Mouse (Mus musculus): ENCODE measurements around the gene Myocd. TPM values are rescaled to one million over a fixed set of nuclear protein-coding genes. Genes with fewer than 3 reads are reported as not detected.

The Myocd gene
- total RNA-seq (2021): 100 to 1,000 TPM; 115 to 122 TPM

DNA sequence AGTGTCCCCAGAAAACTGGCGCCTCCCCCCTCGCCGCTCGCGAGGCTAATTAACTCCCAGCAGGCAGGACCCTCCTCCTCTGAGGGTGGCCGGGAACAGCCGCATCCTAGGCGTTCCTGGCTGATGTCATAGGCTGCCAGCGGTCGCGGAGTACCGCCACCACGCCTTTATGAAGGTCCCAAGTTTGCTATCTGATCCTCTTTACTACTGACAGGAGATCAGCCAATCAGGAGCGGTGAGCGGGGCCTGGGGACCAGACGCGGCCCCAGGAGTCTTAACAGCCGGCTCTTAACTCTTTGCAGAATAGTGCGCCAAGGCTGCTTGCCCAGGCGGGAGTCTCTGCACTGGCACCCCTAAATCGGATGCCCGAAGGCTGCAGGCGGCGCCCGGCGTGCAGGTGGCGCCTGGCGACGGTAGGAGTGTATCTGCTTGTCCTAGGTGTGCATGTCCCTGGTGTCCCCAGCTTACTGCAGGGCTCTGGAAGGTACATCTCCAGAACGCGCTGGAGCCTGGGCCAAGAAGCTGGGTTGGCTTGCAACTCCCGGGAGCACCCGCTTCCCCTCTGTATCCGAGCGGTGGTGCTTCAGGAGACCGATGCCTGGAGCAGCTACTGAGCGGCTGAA is at the start of gene Myocd:
Myocd (minus strand) TSS at position 139 of the 623 bp plus-strand sequence.
- DNase-seq: peak; percentile 76 to 86
- intact Hi-C loops (cut with DNase I): loop anchor here (1.0 to 10.0 kb wide), 3 partner anchors 29 to 365 kb away; no protein-coding TSS in a partner anchor

DNA sequence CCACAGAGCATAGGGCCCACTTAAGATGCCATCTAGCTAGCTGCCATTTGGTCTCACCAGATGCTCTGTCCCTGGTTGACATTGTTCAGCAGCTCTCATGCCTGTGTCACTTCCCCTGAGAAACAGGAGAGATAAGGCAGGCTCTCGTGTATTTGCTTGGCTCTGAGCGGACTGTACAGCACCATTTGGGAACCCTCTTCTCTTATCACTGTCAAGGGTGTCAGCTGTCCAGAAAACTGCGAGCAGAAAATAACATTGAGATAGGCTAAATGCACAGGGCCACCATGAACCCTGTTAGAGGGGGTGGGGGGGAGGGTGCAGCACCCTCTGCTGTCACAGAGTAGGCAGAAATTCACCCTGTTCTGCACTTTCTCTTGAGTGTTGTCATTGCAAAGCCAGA is 34.0 kb upstream of the Myocd start:
- peak; percentile 66 to 82 for DNase-seq
- intact Hi-C loops (cut with DNase I): loop anchor here (5.0 kb wide), 2 partner anchors 63 to 97 kb away; no protein-coding TSS in a partner anchor

DNA sequence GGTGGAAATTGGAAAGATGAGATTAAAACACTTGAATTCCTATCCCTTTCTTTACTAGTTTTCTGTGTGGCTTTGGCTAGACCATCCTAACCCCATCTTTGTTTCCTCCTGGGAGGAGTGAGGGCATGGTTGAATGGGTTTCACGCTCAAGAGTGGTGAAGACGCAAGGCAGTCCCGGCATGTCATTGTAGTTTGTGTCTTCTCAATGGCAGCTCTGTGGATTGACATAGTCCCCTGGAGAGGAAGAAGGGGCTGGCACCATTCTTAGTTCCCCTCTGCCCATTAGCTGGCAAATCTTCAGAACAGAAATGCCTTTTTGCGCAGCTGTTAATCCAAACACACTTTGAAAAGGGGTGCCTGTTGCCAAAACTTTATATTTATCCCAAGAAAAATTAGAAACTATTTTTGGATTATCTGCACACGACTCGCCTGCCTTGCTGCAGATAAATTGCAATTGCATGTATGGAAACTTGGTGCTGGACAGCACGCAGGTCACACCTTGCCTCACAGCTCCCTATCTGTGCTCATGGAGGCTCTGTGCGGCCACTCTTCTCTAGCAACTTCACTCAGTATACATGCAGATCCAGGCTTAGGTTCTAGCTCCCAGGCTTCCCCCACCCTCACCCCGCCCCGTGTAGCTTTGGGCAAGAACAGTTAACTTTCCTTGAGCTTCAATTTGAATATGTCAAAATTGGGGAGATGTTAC is 24.5 kb upstream of the Myocd start:
- no peak for DNase-seq
- intact Hi-C loops (cut with DNase I): no loop called here

DNA sequence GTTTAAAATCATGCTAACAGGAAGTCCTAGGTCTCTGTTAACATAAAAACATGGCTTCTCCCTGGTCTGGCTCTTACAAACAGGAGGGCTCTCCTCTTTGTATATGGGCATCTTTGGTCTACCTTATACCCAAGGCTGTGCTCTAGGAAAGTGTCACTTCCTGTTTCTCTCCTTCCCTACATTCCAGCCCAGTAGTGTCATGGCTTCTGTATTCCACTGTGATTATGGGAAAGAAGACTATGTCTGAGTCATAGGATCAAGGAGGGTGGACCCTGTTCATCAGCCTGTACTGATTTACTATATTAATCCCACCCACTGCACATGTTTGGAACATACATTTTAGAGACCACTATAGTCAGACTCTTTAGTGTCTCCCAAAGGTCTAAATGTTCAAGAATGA is 23.2 kb upstream of the Myocd start:
- DNase-seq: no peak
- intact Hi-C loops (cut with DNase I): no loop called here

DNA sequence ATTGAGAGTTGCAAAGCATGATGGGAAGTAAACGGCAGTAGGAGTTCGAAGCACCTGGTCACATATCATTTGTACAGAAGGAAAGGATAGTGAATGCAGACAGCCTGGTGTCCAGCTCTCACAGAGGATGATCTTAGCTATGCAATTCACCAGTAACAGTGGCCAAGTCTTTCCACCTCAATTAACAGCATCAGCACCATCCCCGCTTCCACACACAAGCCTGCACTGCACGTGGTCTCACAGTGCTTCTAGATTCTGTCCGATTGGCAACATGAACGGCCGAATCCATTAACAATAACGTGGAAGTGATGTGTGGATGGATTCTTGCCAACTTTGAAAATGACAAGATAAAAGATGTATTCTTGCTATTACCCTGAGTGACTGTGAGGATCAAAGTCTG is 17.9 kb upstream of the Myocd start:
- no peak for DNase-seq
- intact Hi-C loops (cut with DNase I): no loop called here

DNA sequence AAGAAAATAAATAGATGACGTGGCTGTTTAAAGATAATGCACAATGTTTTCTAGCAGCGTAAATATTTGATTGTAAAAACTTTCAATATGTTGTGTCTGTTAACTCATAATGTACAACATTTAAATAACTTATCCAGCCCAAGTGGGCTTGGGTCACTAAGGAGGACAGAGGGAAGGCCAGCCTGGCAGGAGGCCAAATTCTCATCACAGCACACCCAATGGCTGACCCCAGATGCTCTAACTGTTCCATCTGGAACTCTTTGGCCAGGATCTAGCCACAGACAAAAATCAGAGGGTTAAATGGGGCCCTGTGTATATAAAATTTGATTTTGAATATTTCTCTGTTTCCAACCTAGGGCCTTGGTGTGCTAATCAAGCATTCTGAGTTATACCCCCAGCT is 16.4 kb upstream of the Myocd start:
- intact Hi-C loops (cut with DNase I): no loop called here
- no peak for DNase-seq

DNA sequence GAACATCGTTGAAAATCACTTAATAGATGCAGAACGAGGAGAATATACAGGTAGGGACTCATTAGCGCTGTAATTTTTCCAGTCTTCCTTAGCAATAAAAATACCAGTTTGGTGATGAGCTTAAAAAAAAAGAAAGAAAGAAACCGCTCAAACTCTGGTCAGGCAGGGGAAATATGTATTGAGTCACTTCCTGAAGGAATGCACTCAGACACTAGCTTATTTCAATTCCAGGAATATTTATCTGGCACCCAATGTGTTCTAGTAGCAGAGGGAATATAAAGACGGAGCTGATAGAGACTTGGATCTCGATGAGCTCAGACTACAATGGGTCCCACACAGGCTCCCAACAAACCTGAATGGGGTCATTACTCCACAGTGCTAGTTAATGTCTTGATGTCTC is 5.7 kb upstream of the Myocd start:
- intact Hi-C loops (cut with DNase I): no loop called here

DNA sequence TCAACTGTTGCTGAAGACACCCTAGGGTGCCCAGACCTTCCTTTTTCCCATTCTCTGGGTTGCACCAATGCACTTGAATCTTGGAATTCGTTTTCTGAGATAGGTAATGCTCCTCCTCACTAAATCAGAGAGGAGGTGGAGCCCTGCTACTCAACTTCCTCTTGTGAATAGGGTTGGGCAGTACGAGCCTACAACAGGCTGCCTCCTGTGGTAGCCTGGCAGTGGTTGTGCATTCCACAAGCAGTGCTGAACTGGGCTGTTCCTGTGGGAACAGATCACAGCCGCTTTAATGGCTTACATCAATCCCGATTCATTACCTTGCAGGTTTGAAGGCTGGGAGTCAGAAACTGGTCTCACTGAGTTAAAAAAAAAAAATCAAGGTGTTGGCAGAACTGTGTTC is 1.2 kb upstream of the Myocd start:
- intact Hi-C loops (cut with DNase I): loop anchor here (1.0 kb wide), 1 partner anchor 28 kb away; no protein-coding TSS in a partner anchor
- DNase-seq: peak in 1 of 2 experiments; percentile 71

More for the DNA sequence above, 5.7 kb upstream of the Myocd start:
- DNase-seq: no peak

DNA sequence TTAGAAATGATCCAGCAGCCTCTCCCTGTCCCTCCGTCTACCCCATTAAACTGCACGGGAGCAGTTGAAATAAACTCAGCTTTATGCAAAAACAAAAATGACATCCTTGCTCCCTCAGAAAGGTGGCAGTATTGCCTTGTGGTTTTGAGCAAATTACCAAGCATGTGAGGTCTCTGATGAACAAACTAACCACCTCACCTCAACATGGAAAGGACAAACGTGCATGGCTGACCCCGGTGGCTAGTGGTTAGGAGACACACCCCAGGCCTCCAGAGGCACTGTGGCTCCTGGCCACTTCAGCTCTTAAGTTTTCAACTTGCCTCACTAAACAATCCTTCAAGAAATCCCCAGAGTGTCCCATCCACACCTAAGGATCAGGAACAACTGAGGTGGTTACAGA is 1.5 kb downstream of the Myocd start:
- intact Hi-C loops (cut with DNase I): loop anchor here (2.0 to 10.0 kb wide), 2 partner anchors 64 to 366 kb away; no protein-coding TSS in a partner anchor

DNA sequence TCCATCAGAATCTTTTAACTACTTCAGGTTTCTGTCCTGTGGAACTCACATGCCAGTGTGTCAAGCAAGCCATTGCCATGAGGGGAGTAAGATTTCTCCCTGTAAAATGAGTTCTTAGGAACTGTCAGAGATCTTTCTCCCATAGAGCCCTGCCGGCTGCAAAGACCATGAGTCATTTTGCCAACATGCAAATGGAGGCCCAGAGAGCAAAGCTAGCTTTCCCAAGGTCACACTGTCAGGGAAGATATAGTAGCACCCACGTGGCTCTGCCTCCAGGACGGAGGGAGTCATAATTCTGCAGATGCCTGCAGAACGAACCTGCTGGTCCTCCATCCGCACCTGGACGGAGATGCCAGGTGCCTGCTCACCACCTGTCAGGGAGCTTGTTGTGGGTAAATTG is 6.3 kb downstream of the Myocd start:
- intact Hi-C loops (cut with DNase I): loop anchor here (10.0 kb wide), 1 partner anchor 371 kb away; no protein-coding TSS in a partner anchor
- peak in 1 of 2 experiments; percentile 63 for DNase-seq

More for the DNA sequence above, 1.5 kb downstream of the Myocd start:
- peak; percentile 57 to 63 for DNase-seq

DNA sequence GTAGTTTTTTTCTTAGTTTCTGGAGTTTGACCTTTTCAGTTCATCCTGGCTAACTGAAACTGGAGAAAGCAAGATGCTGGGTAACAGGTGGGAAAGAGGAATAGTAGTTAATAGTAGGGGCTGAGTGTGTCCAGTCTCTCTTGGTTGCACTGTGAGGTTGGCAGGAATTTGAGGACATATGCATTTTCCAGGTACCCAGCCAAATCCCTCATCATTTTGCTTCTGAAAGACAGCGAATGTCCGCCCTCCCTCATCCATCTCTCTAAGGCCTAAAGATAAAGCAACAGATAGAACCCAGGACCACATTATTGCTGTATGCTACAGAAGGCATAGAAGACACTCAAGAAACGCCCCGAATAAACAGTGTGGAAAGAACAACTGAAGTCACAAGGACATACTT is 10.8 kb downstream of the Myocd start:
- DNase-seq: no peak
- intact Hi-C loops (cut with DNase I): no loop called here

DNA sequence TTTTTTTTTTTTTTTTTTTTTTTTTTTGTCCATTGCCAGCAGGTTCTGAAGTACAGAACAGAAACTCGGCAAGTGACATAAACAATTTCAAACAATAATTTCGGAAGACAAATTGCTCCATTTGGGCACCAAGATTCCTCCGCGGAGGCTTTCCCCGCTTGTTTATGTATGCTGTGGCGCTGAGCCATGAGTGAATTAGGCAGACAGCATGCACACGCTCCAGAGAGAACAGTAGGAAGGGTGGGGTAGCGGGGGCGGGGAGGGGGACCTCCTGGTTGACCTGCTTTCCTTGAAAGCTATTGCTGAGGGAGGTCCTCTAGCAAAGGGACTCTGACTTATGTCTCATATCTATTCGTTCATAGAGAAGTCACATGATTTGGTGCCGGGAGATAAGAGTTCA is 13.6 kb downstream of the Myocd start:
- intact Hi-C loops (cut with DNase I): no loop called here

DNA sequence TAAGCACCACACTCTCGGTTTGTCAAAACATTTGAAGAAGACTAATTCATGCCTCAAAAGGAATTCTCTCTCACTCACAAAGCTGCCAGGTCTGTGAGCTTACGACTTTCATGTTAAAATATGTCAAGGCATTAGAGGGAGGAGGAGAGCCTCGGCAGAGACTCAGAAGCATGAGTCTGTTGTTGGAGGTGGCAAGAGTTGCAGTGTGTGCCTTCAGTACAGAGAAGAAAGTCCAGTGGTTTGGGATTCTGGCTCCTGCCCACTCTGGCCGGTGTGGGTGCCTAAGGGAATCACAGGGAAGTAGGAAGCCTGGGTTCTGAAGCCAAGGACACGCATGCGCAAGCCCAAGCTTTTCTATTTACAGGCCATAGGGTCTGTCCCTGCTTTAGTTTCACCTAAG is 14.2 kb downstream of the Myocd start:
- DNase-seq: no peak
- intact Hi-C loops (cut with DNase I): no loop called here

More for the DNA sequence above, 13.6 kb downstream of the Myocd start:
- no peak for DNase-seq

DNA sequence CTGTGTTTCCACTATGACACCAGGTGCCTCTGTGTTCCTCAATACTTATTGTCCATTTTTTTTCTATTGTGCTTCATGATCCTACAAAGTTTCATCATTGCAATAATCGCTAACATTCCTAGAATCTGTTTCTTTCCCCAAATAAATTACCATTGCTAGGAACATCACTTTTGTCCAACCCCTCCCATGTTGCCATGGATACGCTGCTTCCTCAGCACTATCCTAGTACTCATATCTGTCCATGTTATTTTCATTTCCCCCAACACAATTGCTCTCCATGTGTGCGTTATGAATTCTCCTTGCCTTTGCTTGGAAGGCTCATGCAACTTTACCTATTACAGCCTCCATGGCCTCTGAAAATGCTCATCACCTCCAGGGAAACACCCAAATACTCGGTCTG is 19.4 kb downstream of the Myocd start:
- intact Hi-C loops (cut with DNase I): no loop called here
- no peak for DNase-seq

DNA sequence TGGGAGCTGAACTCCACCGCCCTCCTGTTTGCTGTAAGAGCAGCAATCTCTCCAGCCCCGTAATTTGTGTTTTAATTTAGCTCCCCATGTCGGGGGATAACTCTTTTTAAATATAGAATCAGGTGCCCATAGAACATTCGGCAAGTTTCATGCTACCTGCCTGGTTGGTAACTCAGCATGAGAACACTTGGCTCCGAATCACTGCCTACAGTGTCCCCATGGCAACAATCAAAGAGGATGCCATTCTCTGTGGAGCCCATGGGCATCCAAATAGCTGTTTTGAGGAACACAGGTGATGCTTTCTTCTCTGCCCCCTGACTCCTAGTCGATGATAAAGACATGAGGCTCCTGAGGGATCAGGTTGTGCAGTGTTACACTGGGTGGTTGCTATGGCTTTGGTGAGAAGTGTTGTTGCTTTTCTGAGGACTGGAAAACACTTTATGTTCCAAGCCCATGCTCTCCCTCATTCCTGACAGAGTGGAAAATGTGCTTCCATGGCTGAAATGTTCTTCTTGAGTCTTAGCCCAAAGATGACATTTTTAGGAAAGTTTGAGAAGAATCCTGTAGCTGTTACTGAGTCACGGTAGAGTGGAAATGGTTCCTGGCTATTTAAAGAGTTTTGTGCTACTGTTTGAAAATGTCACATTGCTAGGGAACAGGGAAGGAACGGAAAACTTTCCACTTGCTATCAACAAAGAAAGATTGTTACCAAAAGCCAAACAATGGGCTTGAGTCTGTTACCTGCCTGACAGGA is 23.3 kb downstream of the Myocd start:
- intact Hi-C loops (cut with DNase I): no loop called here
- DNase-seq: no peak

DNA sequence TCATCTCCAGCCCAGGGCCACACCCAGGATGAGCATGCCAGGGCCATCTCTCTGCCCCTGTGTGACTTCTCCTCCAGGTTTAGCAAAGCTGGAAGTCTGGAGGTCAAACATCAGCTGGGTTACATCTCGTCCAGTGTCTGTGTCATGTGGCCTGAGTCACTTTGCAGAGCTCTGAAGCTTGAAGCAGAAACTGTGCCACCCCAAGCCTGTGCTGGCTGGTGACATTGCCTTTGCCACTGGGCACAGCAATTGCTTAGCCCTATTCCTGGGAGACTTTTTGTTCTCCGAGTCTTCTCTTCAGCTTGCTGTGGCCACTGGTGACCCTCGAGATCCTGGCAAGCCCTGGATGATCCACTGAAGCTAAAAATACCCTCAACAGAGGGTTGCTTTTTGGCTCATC is 26.2 kb downstream of the Myocd start:
- intact Hi-C loops (cut with DNase I): no loop called here
- peak; percentile 70 to 73 for DNase-seq

DNA sequence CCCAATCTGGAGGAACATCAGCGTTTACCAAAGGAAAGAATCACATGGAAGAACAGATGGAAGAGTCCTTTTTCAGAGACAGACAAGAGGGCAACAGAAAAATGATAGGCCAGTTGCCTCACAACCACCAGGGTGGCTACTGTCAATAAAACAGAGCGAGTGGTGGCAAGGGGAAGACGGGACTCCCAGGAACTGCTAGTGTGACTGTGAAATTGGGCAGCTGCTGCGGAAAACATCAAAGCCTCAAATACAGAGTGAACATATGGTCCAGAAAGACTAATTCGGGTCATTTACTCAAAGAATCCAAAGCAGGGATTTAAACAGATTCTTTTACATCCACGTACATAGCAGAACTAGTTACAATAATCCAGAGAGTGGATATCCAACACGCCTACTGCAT is 29.3 kb downstream of the Myocd start:
- intact Hi-C loops (cut with DNase I): no loop called here
- DNase-seq: no peak

DNA sequence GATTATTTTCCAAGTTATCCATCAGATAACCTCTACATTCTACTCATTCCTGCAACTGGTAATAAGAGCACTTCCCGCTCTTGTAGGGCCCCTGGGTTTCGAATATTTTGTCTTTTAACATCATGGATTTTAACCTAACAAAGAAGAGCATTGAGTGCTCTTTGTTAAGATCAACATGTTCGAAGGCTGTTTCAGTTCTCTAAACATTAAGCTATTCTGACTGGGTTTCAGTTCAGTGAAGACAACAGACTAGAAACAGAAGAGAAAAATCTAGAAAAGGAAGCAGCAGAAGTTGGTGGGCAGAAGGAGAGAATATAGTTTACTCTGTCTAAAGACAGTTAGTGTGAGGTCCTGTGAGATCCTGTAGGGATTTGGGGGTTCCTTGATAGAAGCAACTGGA is 31.9 kb downstream of the Myocd start:
- no peak for DNase-seq
- intact Hi-C loops (cut with DNase I): no loop called here

DNA sequence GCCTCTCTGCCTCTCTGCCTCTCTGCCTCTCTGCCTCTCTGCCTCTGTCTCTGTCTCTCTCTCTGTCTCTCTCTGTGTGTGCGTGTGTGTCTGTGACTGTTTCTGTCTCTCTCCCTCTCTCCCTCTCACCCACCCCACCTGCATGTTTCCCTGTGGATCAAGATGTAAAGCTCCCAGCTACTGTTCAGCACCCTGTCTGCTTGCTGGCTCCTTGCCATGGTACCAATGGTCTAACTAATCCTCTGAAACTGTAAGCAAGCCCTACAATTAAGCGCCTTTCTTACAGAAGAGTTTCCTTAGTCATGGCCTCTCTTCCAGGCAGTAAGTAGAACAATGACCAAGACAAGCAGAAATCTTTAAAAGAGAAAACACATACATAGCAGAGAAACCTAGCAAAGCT is 32.9 kb downstream of the Myocd start:
- no peak for DNase-seq

DNA sequence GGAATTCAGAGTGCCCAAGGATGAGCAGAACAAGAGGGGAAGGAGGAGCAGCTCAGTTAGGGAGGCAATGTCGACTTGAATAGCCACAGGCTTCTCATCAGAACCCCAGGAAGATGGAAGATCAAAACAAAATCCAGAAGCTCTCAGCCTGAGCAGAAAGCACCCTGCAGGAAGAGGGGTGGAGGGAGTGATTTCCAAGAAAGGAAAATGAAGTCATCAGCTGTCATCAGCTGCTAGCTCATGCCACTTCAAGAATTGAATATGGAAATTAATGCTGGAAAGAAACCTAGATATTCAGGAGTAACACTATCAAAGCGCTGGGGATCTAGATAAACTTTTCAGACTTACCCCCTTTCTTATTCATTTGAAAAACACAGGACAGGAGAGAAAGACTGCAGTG is 34.4 kb downstream of the Myocd start:
- intact Hi-C loops (cut with DNase I): no loop called here

More for the DNA sequence above, 32.9 kb downstream of the Myocd start:
- intact Hi-C loops (cut with DNase I): no loop called here

DNA sequence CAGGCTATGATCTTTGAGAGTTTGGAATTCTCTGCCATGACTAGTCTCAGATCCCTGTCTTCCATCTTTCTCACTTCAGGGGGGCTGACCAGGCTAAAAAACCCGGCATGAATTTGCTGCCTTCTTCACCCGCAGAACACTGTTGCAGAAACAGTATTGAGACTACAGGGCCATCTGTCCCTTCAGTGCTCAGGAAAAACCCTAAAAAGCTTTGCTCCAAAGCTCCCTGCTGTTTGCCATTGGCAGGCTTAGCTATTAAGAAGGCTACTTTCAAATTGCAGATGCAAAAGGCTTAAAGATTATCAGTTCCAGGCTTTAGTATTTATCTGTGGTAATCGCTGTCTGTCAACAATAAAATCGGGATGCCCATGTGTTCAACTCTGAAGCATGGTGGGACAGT is 38.0 kb downstream of the Myocd start:
- intact Hi-C loops (cut with DNase I): no loop called here
- no peak for DNase-seq

More for the DNA sequence above, 34.4 kb downstream of the Myocd start:
- DNase-seq: no peak
